Mouse (Mus musculus): ENCODE measurements around the gene Marveld2. TPM values are rescaled to one million over a fixed set of nuclear protein-coding genes. Genes with fewer than 3 reads are reported as not detected.

Gene Marveld2
- 2.8 and 3.6 TPM in 2 replicates for polyA plus RNA-seq (2014; fragmentation: Nextera tagmentation; extraction: Ambion mirVana)

GRCm38 (mm10) chr13:100616181-100617087, at the start of gene Marveld2:
Gene Marveld2 (minus strand): TSS chr13:100616971.
- Histone ChIP-seq H3K4me1 (ENCODE audit: control insufficient read depth, insufficient read depth, low read length) (0 out of 2 replicates have a peak, but pooled peaks cover 2% of the 10 kb centered on the region), H3K4me2 (peak within 1 kb of the TSS; percentile 98), H3K9me3 (replicated peaks; ENCODE audit: control insufficient read depth, low read length) (no peaks in the 10 kb centered on the region), H3K36me3 (ENCODE audit: control insufficient read depth, insufficient read depth, low read length) (peaks cover 4% of the 10 kb centered on the region), H3K27me3 (ENCODE audit: control insufficient read depth, insufficient read depth, low read length) (peaks cover 5% of the 10 kb centered on the region; the same call in 1 of the 2 replicates), H3K9ac (ENCODE audit: low read depth, low read length) (peak within 1 kb of the TSS; percentile 72), H3K4me3 (ENCODE audit: low read depth, low read length) (peak within 1 kb of the TSS; percentile 77), H3K27ac (ENCODE audit: low read depth, low read length) (no peak within 1 kb of the TSS)
- WGBS (ENCODE audit: insufficient replicate concordance): 2% methylated on average over 63 of the region's 77 CpGs
- peak; percentile 67 for ATAC-seq (replicated peaks; ENCODE audit: insufficient number of reproducible peaks, low FRiP score, low TSS enrichment)

- H3K4me2 ChIP-seq: no peak overlapping the region
- peaks cover 3% of the 10 kb centered on the region; the same call in 1 of the 2 replicates for H3K36me3 ChIP-seq (ENCODE audit: control insufficient read depth, insufficient read depth, low read length)
- H3K27me3 ChIP-seq (ENCODE audit: control insufficient read depth, insufficient read depth, low read length): no peaks in the 10 kb centered on the region
- no peaks in the 10 kb centered on the region; the same call in 1 of the 2 replicates for H3K4me1 ChIP-seq (ENCODE audit: control insufficient read depth, insufficient read depth, low read length)
- no peak for ATAC-seq (replicated peaks; ENCODE audit: insufficient number of reproducible peaks, low FRiP score, low TSS enrichment)
- H3K9ac ChIP-seq (ENCODE audit: low read depth, low read length): no peak overlapping the region
- H3K27ac ChIP-seq (ENCODE audit: low read depth, low read length): no peak overlapping the region
- no peak overlapping the region for H3K4me3 ChIP-seq (ENCODE audit: low read depth, low read length)
- no peaks in the 10 kb centered on the region for H3K9me3 ChIP-seq (replicated peaks; ENCODE audit: control insufficient read depth, low read length)
- WGBS (ENCODE audit: insufficient replicate concordance): 40% methylated on average over 4 of the region's 4 CpGs
These were observed 43.2 kb upstream of the Marveld2 start for GRCm38 (mm10) chr13:100659864-100660456.

DNA sequence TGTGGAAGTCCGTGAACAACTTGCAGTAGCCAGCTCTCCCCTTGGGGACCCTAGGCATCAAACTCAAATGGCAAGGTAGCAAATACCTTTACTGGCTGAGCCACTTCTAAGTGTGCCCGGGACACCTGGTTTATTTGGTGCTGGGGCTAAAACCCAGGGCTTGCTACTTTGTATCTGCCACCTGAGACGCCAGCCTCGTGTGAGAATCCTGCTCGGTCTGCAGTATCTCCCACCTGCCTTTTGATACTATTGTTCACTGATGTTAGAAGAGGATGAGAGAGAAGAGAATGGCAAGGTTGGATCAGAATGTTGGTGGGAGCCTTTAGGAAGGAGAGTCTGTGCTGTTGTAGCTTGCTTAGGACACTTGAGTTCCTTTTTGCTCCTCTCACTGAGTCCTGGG, 41.3 kb upstream of the Marveld2 start:
- no peaks in the 10 kb centered on the region for H3K27me3 ChIP-seq (ENCODE audit: control insufficient read depth, insufficient read depth, low read length)
- H3K4me3 ChIP-seq (ENCODE audit: low read depth, low read length): no peak overlapping the region
- no peak overlapping the region for H3K27ac ChIP-seq (ENCODE audit: low read depth, low read length)
- no peak for ATAC-seq (replicated peaks; ENCODE audit: insufficient number of reproducible peaks, low FRiP score, low TSS enrichment)
- no peaks in the 10 kb centered on the region for H3K36me3 ChIP-seq (ENCODE audit: control insufficient read depth, insufficient read depth, low read length)
- H3K9me3 ChIP-seq (replicated peaks; ENCODE audit: control insufficient read depth, low read length): no peaks in the 10 kb centered on the region
- no peak overlapping the region for H3K4me2 ChIP-seq
- no peak overlapping the region for H3K9ac ChIP-seq (ENCODE audit: low read depth, low read length)
- no peaks in the 10 kb centered on the region; the same call in 1 of the 2 replicates for H3K4me1 ChIP-seq (ENCODE audit: control insufficient read depth, insufficient read depth, low read length)
- WGBS (ENCODE audit: insufficient replicate concordance): 87% methylated on average over 5 of the region's 5 CpGs

DNA sequence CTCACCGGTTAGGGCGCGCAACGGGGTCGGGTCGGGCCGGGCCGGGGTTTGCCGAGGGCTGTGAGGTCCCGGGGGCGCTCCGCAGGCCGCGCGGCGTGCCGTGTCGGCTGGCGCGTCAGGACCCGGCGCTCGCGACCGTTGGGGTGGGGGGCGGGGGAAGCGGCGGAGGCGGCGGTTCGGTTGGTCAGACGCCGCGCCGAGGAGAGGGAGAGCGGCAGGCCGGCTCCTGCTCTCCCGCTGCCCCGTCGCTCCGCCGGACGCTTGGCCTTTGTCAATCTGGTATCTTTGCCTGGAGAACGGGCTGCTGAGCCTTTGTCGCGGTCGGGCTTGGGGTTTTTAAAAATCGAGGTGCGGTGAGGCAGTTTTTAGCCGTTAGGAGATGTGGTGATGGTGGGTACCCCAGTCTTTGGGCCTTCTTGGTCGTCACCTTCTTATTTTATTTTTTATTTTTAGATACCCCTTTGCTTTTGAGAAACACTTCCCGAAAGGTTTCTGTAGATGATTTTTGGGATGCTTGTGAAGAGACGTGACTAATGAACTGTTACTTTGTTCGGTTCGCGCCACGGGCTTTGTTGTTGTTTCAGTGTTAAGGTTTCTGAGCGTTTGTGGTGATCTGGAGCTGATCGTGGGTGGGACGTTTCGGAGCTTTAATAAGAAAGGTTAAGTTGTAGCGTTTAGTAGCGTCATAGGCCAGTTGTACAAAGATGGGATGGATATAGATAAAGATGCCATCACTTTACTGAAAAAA, 34.8 kb upstream of the Marveld2 start, which contains the start of gene Taf9:
Taf9 (plus strand) TSS at position 141 of the 748 bp plus-strand sequence.
- Histone ChIP-seq H3K27ac (ENCODE audit: low read depth, low read length) (peak within 1 kb of the TSS; percentile 95), H3K36me3 (ENCODE audit: control insufficient read depth, insufficient read depth, low read length) (no peaks in the 10 kb centered on the region), H3K9me3 (replicated peaks; ENCODE audit: control insufficient read depth, low read length) (no peaks in the 10 kb centered on the region), H3K4me3 (ENCODE audit: low read depth, low read length) (peak within 1 kb of the TSS; percentile 96), H3K4me1 (ENCODE audit: control insufficient read depth, insufficient read depth, low read length) (peaks cover 7% of the 10 kb centered on the region; the same call in 1 of the 2 replicates), H3K4me2 (peak within 1 kb of the TSS; percentile 86), H3K9ac (ENCODE audit: low read depth, low read length) (peak within 1 kb of the TSS; percentile 95), H3K27me3 (ENCODE audit: control insufficient read depth, insufficient read depth, low read length) (no peaks in the 10 kb centered on the region)
- WGBS (ENCODE audit: insufficient replicate concordance): under 1% methylated on average over 56 of the region's 63 CpGs
- ATAC-seq (replicated peaks; ENCODE audit: insufficient number of reproducible peaks, low FRiP score, low TSS enrichment): peak; percentile 53

GRCm38 (mm10) chr13:100650550-100651438, 34.0 kb upstream of the Marveld2 start, which contains the start of the genes Ak6 and Rad17:
Gene Ak6 (plus strand): TSS chr13:100650979.
Gene Rad17 (minus strand): TSS chr13:100651051.
- peak; percentile 98 for ATAC-seq (replicated peaks; ENCODE audit: insufficient number of reproducible peaks, low FRiP score, low TSS enrichment)
- no peaks in the 10 kb centered on the region for H3K36me3 ChIP-seq (ENCODE audit: control insufficient read depth, insufficient read depth, low read length)
- H3K4me2 ChIP-seq: peak within 1 kb of the TSS; percentile 86
- H3K9ac ChIP-seq (ENCODE audit: low read depth, low read length): peak within 1 kb of the TSS; percentile 95
- under 1% methylated on average over 67 of the region's 73 CpGs for WGBS (ENCODE audit: insufficient replicate concordance)
- H3K9me3 ChIP-seq (replicated peaks; ENCODE audit: control insufficient read depth, low read length): no peaks in the 10 kb centered on the region
- peak within 1 kb of the TSS; percentile 95 for H3K27ac ChIP-seq (ENCODE audit: low read depth, low read length)
- peak within 1 kb of the TSS; percentile 96 for H3K4me3 ChIP-seq (ENCODE audit: low read depth, low read length)
- H3K4me1 ChIP-seq (ENCODE audit: control insufficient read depth, insufficient read depth, low read length): peaks cover 7% of the 10 kb centered on the region; the same call in 1 of the 2 replicates
- no peaks in the 10 kb centered on the region for H3K27me3 ChIP-seq (ENCODE audit: control insufficient read depth, insufficient read depth, low read length)

GRCm38 (mm10) chr13:100648223-100648622, 31.5 kb upstream of the Marveld2 start:
- no peak overlapping the region for H3K27ac ChIP-seq (ENCODE audit: low read depth, low read length)
- peaks cover 9% of the 10 kb centered on the region for H3K36me3 ChIP-seq (ENCODE audit: control insufficient read depth, insufficient read depth, low read length)
- peaks cover 7% of the 10 kb centered on the region; the same call in 1 of the 2 replicates for H3K4me1 ChIP-seq (ENCODE audit: control insufficient read depth, insufficient read depth, low read length)
- H3K27me3 ChIP-seq (ENCODE audit: control insufficient read depth, insufficient read depth, low read length): no peaks in the 10 kb centered on the region
- H3K4me2 ChIP-seq: no peak overlapping the region
- H3K9ac ChIP-seq (ENCODE audit: low read depth, low read length): no peak overlapping the region
- no peaks in the 10 kb centered on the region for H3K9me3 ChIP-seq (replicated peaks; ENCODE audit: control insufficient read depth, low read length)
- WGBS (ENCODE audit: insufficient replicate concordance): 92% methylated on average over 8 of the region's 8 CpGs
- no peak overlapping the region for H3K4me3 ChIP-seq (ENCODE audit: low read depth, low read length)
- ATAC-seq (replicated peaks; ENCODE audit: insufficient number of reproducible peaks, low FRiP score, low TSS enrichment): no peak

- no peak for ATAC-seq (replicated peaks; ENCODE audit: insufficient number of reproducible peaks, low FRiP score, low TSS enrichment)
- no peak overlapping the region for H3K9ac ChIP-seq (ENCODE audit: low read depth, low read length)
- 92% methylated on average over 4 of the region's 4 CpGs for whole genome bisulfite sequencing (ENCODE audit: insufficient replicate concordance)
These were observed 25.9 kb upstream of the Marveld2 start for GRCm38 (mm10) chr13:100642471-100643209.

More at GRCm38 (mm10) chr13:100642471-100643209, 25.9 kb upstream of the Marveld2 start:
- Histone ChIP-seq H3K27me3 (ENCODE audit: control insufficient read depth, insufficient read depth, low read length) (no peaks in the 10 kb centered on the region), H3K4me2 (no peak overlapping the region), H3K4me1 (ENCODE audit: control insufficient read depth, insufficient read depth, low read length) (no peaks in the 10 kb centered on the region), H3K9me3 (replicated peaks; ENCODE audit: control insufficient read depth, low read length) (no peaks in the 10 kb centered on the region), H3K36me3 (ENCODE audit: control insufficient read depth, insufficient read depth, low read length) (peaks cover 26% of the 10 kb centered on the region), H3K4me3 (ENCODE audit: low read depth, low read length) (no peak overlapping the region), H3K27ac (ENCODE audit: low read depth, low read length) (no peak overlapping the region)
